Mouse (Mus musculus) heart, postnatal 14 days (tissue): ENCODE measurements at regions not wholly inside any gene's neighbourhood (a gene's known extent, or its start where the extent isn't known, plus 50 kb on each side); places are given as distances from the start of the nearest gene placed in this dataset.
A peak's percentile ranks its signal among the peaks of the same experiment; 100 is the strongest.

Experiments used
- DNase-seq, 2 experiments: peaks; one replicate each; pipeline ENCODE4 v3.0.0; 2021 to 2022
- intact Hi-C: fragments of 180-260 bp; cut with DNase I; formaldehyde crosslinking; loops from one replicate; pipeline ENCODE4 v1.15.1; 2025

DNA sequence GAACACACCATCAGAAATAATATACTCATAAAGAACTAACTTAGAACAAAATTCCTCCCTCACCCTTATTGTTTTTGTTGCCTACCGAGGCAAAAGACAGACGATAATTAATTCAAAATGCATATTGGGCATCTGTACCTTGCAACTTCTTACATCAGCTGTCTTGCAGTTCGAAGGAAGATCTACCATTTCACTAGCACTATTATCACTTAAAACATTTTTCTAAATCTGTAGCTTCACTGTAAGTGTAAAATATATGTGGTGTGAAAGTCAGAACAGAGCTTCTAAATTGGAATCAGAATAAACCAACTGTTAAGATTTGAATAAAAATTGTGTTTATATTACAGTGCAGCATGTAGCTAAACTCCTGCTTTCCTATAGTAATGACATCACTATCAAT lies 562.4 kb upstream of the Atp10a start:
- DNase-seq = no peak
- intact Hi-C loops = no loop called here

DNA sequence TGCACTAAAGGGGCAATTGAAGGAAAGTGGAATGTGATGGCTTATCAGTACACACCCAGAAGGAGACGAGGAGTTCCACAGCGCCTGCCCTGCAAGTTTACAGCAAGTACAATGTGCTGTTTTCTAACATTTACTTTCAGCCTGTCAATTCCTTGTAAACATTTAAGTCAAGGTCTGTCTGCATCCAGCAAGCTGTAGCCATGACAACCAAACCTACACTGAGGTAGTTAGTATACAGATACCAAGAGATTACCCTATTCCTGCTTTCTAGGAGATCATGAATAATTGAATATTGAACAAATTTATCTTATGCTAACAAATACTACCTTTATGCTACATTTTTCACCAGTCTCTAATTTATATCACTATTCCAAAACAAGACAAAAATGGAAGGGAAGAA lies 569.0 kb upstream of the Gabra5 start:
- intact Hi-C loops = no loop called here
- DNase-seq = no peak

DNA sequence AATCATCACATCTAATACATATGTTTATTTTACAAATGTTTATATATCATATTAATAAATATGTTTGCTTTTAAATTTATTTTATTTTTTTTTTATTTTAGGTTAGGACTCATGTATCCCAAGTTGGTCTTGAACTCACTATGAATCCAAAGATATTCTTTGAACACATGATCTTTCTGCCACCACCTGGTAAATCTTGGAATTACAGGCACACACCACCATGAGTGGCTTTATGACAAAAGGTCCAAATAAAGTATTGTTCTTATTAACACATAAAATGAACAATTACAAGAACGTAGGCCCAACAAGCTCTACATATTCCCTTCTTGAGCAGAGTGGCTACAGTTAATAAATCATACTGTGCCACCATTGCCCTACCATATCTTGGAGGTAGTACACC lies 523.1 kb upstream of the Gabra5 start:
- intact Hi-C loops = loop anchor here (10.0 kb wide), 1 partner anchor 518 kb away; the partner anchor contains the start of gene Gabra5
- peak in 1 of 2 experiments; percentile 0 for DNase-seq

DNA sequence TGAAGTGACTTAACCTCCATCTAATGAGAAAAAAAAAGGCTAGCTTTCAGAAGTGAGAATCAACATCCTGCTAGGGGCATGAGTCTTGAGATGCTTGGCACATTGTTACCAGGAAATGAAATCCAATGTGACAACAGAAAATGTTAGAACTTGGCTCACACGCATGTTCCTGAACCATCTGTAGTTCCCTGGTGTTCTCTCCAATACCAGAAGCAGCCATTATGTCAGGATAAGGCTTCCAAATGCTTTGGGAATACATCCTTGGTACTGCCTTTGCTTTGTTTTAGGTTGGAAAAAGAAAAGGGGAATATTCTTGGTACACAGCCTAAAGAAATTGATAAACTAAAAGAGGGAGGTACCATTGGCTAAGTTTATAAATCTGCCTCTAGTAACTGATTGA lies 522.3 kb upstream of the Gabra5 start:
- DNase-seq = no peak
- intact Hi-C loops = loop anchor here (10.0 kb wide), 1 partner anchor 517 kb away; the partner anchor contains the start of gene Gabra5

DNA sequence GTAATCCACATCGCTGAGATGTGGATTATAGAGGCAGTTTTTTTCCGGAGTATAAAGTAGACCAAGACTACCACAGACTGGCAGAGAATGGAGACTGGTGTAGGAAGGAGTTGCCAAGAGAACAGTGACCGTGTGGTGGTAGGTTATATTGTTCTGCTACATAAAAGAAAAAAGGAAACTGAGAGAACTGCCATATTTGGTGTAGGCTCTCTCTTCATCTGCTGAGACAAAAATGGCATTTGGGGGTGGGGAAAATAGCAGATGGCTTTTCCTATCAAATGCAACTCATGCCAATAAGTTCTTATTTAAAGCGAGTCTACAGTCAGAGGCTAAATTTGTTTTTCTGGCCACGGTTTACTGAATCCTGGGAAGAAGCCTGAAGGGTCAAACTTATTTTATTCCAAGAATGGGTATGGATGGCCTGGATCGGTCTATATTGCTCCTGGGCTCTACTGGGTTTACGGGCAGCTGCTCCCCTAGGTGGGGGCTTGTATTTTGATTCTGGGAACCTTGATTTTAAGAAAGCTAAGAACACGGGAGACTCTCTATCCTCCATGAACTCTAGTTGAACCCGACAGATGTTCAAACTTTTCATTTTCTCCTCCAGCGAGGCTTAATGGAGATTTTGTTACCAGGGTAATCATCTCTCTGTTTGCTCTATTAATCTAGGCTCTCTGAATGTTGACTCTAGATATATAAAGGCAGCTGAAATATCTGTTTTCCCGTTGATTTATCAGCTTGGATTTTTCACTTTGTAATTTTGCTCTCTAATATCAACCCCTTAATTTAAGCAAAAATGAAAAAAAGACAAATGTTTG lies 482.8 kb upstream of the Gabra5 start:
- intact Hi-C loops = no loop called here
- DNase-seq = no peak

DNA sequence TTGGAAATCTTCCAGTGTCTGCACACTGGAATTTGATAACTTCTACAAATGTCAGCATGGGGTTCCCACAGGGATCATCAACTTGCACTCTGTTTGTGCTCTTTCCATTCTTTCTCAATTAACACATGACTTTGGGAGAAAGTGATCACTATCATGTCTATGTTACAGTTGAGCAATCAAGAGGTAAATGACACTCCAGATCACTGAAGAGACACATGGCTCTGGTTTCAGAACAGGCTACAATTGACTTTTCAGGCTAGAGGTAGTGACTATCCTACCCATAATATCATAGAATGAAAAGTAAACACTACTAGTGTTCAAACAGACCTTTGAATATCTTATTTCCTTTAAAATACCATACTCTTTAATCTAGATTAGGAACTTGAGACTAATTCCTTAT lies 473.3 kb upstream of the Gabra5 start:
- no peak for DNase-seq
- intact Hi-C loops = no loop called here

DNA sequence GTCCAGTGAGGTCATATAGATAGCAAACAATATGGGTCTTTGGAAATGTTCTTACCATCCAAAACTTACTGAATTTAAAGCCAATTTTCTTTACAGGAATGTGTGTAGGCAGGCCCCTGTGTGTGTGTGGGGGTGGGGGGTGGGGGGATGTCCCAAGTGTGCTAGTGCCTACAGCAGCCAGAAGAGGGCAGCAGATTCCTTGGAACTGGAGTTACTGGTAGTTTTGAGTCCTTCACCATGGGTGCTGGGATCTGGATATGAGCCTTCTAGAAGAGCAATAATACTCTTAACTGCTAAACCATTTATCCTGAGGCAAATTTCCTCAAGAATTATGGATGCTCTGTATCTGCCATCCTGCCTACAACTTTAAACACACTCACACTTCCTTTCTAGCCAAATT lies 456.4 kb upstream of the Gabra5 start:
- intact Hi-C loops = no loop called here
- DNase-seq = no peak

DNA sequence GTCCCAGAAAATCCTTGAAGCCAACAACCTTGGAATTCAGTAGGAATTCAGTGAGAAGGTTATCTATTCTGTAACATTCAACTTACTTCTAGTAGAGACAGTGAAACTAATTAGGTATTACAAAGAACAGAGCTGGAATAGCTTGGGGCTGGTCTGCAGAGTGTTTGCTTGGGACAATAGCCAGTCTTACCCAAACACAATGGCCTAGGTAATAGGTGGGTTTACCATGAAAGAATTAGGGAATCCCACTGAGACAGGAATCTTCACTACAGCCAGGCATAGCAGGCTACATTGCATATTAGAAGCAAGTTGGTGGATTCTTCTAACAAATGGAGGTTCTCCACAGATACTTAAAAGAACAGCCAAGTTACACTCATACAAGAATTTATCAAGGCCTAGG lies 449.0 kb upstream of the Gabra5 start:
- no peak for DNase-seq
- intact Hi-C loops = no loop called here
